Mouse (Mus musculus) bone marrow, adult 2 months (tissue): ENCODE results near the gene Marf1. TPM values are rescaled to one million over a fixed set of nuclear protein-coding genes. Genes with fewer than 3 reads are reported as not detected.

Experiments
- H3K27ac ChIP-seq: fragments of 200-500 bp; 2 replicates; pipeline ENCODE4 v1.5.1; 2012; ENCODE audit warnings: low read depth, mild to moderate bottlenecking, control low read depth, inconsistent platforms, low read length; ENCODE audit not compliant: control insufficient read depth, poor library complexity, insufficient read depth
- H3K4me1 ChIP-seq: fragments of 200-500 bp; 2 replicates; pipeline ENCODE4 v1.6.1; 2011; ENCODE audit warnings: low read length; ENCODE audit not compliant: control insufficient read depth, insufficient read depth
- H3K4me3 ChIP-seq: fragments of 200-500 bp; replicated peaks from 2 replicates; pipeline ENCODE3; 2011; ENCODE audit warnings: mild to moderate bottlenecking, low read depth, low read length, control low read depth; ENCODE audit not compliant: control insufficient read depth
- CTCF ChIP-seq: fragments of 200-500 bp; IDR thresholded peaks from 2 replicates; pipeline ENCODE4 v1.5.1; 2011; ENCODE audit warnings: low read length, control low read depth; ENCODE audit not compliant: control insufficient read depth, insufficient read depth
- POLR2A ChIP-seq: fragments of 200-500 bp; IDR thresholded peaks from 2 replicates; pipeline ENCODE4 v1.6.1; 2011; ENCODE audit warnings: low read depth, mild to moderate bottlenecking, control low read depth, low read length, borderline replicate concordance; ENCODE audit not compliant: control insufficient read depth
- WGBS: fragments of 180-500 bp; shearing (Covaris S2); methylation state at CpG from one replicate; pipeline ENCODE4 v1.1.7; 2018; 5-methylcytosine and 5-hydroxymethylcytosine counted together
- polyA plus RNA-seq: library from polyadenylated mRNA; stranded (reverse); fragments of >200 nt; gene quantifications from 2 replicates; pipeline ENCODE4 v1.2.4, GENCODE M21; 2011; ENCODE audit warnings: low replicate concordance; ENCODE audit not compliant: missing spikeins, insufficient read depth, insufficient read length

The Marf1 gene
- polyA plus RNA-seq, 1 experiment = 31.2 TPM

- no peak for TF ChIP-seq POLR2A
- no peak for TF ChIP-seq CTCF
- 63% methylated on average over 4 of the region's 4 CpGs for WGBS
- H3K27ac ChIP-seq = no peak overlapping the region
- no peak overlapping the region for H3K4me3 ChIP-seq
- peaks cover 2% of the 10 kb centered on the region; the same call in 1 of the 2 replicates for H3K4me1 ChIP-seq
Measured at GRCm38 (mm10) chr16:14151718-14152117, 11.4 kb downstream of the Marf1 start.

- H3K4me1 ChIP-seq = peaks cover 2% of the 10 kb centered on the region; the same call in 1 of the 2 replicates
- no peak for TF ChIP-seq CTCF
- no peak for TF ChIP-seq POLR2A
- no peak overlapping the region for H3K27ac ChIP-seq
- no peak overlapping the region for H3K4me3 ChIP-seq
Measured at GRCm38 (mm10) chr16:14147712-14148111, 15.4 kb downstream of the Marf1 start.

DNA sequence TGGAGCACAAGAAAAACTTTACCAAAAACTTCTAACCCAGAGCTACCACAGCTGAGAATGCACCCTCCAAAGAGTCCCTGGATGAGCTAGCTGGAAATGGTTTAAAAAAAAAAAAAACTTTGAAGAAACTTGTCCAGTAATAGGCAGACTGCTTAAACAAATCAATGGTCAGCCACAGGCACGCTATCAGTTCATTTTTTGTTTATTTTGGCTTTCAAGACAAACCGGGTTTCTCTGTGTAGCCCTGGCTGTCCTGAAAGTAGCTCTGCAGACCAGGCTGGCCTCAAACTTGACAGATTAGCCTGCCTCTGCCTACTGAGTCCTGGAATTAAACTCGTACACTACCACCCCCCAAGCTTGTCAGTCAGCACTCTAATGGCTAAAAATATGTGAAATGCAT, 19.9 kb downstream of the Marf1 start:
- no peaks in the 10 kb centered on the region for H3K4me1 ChIP-seq

DNA sequence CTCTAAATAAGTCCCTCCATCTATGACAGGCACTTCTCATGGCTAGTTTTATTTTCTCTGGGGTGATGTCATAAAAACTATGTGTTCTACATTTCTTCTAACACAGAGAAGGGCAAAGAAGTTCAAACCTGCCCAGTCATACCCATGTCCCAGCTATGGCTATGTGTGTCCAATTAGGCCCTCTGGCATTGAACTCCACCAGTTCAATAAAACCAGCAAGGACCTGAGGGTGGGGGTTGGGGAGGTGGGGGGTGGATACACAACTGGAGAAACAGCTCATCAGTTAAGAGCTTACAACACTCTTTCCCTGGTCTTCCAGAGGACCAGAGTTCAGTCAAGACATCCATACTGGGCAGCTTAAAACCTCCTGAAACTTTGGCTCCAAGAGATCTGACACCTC, 24.0 kb downstream of the Marf1 start:
- Histone ChIP-seq H3K27ac (no peak overlapping the region), H3K4me3 (no peak overlapping the region), H3K4me1 (no peaks in the 10 kb centered on the region)
- TF ChIP-seq POLR2A = no peak
- no peak for TF ChIP-seq CTCF

More for the DNA sequence above, 19.9 kb downstream of the Marf1 start:
- WGBS = 90% methylated on average over 3 of the region's 3 CpGs
- H3K4me3 ChIP-seq = no peak overlapping the region
- TF ChIP-seq POLR2A = no peak
- no peak overlapping the region for H3K27ac ChIP-seq

- 94% methylated on average over 1 of the region's 1 CpGs for WGBS
- H3K4me3 ChIP-seq = no peak overlapping the region
- TF ChIP-seq POLR2A (no peak), CTCF (no peak)
- no peaks in the 10 kb centered on the region for H3K4me1 ChIP-seq
- no peak overlapping the region for H3K27ac ChIP-seq
Measured at GRCm38 (mm10) chr16:14137976-14138561, 25.1 kb downstream of the Marf1 start.

- WGBS = 8% methylated on average over 2 of the region's 2 CpGs
- H3K4me1 ChIP-seq = no peaks in the 10 kb centered on the region
- H3K27ac ChIP-seq = no peak overlapping the region
- TF ChIP-seq POLR2A (no peak), CTCF (no peak)
- H3K4me3 ChIP-seq = no peak overlapping the region
Measured at GRCm38 (mm10) chr16:14135014-14135413, 28.1 kb downstream of the Marf1 start.

DNA sequence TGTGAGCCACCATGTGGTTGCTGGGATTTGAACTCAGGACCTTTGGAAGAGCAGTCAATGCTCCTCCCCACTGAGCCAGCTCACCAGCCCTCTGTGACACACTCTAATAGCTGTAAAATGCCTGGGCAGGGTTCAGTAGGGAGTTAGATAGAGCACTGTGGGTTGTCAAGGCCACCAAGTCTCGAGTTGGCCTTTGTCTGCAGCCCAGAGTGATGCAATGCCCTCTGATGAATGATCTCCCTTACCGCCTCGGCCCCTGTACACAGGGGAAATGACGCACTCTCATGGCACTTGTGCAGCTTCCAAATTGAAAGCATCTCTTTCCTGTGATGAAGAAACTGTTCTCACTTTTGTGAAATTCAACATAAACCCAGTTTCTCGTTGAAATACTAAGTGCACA, 31.3 kb downstream of the Marf1 start:
- 32% methylated on average over 5 of the region's 5 CpGs for WGBS
- no peak for TF ChIP-seq POLR2A
- TF ChIP-seq CTCF = no peak
- no peak overlapping the region for H3K27ac ChIP-seq

GRCm38 (mm10) chr16:14131376-14131775, 31.8 kb downstream of the Marf1 start:
- TF ChIP-seq CTCF (no peak), POLR2A (no peak)
- 75% methylated on average over 3 of the region's 3 CpGs for WGBS
- H3K4me3 ChIP-seq = no peak overlapping the region
- H3K27ac ChIP-seq = no peak overlapping the region
- H3K4me1 ChIP-seq = no peaks in the 10 kb centered on the region

More for the DNA sequence above, 31.3 kb downstream of the Marf1 start:
- Histone ChIP-seq H3K4me3 (no peak overlapping the region), H3K4me1 (no peaks in the 10 kb centered on the region)

- TF ChIP-seq CTCF = no peak
- TF ChIP-seq POLR2A = no peak
- no peaks in the 10 kb centered on the region for H3K4me1 ChIP-seq
- 89% methylated on average over 7 of the region's 7 CpGs for WGBS
Measured at GRCm38 (mm10) chr16:14130796-14131195, 32.4 kb downstream of the Marf1 start.

DNA sequence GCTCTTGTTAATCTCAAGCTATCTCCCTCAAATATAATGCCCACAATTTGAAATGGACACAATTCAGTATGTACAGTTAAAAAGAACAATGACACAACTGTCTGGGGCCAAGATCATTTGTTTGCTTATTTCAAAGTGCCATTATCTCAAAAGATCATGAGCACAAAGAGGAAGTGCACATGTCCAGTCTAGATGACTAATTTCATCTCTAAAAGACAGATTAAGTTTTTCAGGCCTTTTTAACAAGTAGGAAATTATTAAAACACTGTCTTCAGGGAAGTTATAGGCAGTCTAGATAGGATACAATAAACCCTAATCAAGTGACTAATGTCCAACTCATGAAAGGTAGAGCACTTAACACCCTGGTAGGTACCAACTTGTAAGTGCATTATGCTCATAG, 34.2 kb downstream of the Marf1 start:
- no peak for TF ChIP-seq CTCF
- TF ChIP-seq POLR2A = no peak
- no peak overlapping the region for H3K4me3 ChIP-seq
- H3K4me1 ChIP-seq = no peaks in the 10 kb centered on the region
- H3K27ac ChIP-seq = no peak overlapping the region

More at GRCm38 (mm10) chr16:14130796-14131195, 32.4 kb downstream of the Marf1 start:
- Histone ChIP-seq H3K4me3 (no peak overlapping the region), H3K27ac (no peak overlapping the region)
